Mouse (Mus musculus) left cerebral cortex, postnatal 10 days (tissue): ENCODE results near the gene Olfr1512. TPM values are rescaled to one million over a fixed set of nuclear protein-coding genes. Genes with fewer than 3 reads are reported as not detected.
"Not testable (repeated sequence)": the region's sequence is repeated elsewhere in the genome, so short reads cannot be mapped to it uniquely, and the experiment has no call there.

Experiments used
- DNase-seq, 2 experiments: peaks; one replicate each; pipeline ENCODE4 v3.0.0; 2021 to 2022; ENCODE audit warnings: low spot score in 2 of 2, mixed read lengths in 1 of 2; ENCODE audit errors: extremely low spot score in 1 of 2
- intact Hi-C: fragments of 180-260 bp; cut with DNase I; formaldehyde crosslinking; loops from one replicate; pipeline ENCODE4 v1.15.1; 2025
- total RNA-seq, 2 experiments: library from RNA; stranded (reverse); gene quantifications; 2 replicates each; pipeline ENCODE4 v1.2.3; 2021

Gene Olfr1512
- not detected for total RNA-seq

GRCm38 (mm10) chr14:52379068-52379467 lies at the start of gene Olfr1512:
TSS of gene Olfr1512 (minus strand) at chr14:52379168.
- intact Hi-C loops = loop anchor here (2.0 kb wide), 1 partner anchor 24 kb away; no protein-coding TSS in a partner anchor
- DNase-seq = no peak

- intact Hi-C loops = no loop called here
These were observed 48.7 kb upstream of the Olfr1512 start for GRCm38 (mm10) chr14:52427686-52428085.

GRCm38 (mm10) chr14:52414273-52414672 lies 35.3 kb upstream of the Olfr1512 start, which contains the start of gene Olfr1510:
TSS of gene Olfr1510 (minus strand) at chr14:52414373.
- no peak for DNase-seq
- intact Hi-C loops = loop anchor here (10.0 kb wide), 1 partner anchor 59 kb away; the partner anchor contains the start of gene Olfr1513

More at GRCm38 (mm10) chr14:52427686-52428085, 48.7 kb upstream of the Olfr1512 start:
- DNase-seq = no peak

DNA sequence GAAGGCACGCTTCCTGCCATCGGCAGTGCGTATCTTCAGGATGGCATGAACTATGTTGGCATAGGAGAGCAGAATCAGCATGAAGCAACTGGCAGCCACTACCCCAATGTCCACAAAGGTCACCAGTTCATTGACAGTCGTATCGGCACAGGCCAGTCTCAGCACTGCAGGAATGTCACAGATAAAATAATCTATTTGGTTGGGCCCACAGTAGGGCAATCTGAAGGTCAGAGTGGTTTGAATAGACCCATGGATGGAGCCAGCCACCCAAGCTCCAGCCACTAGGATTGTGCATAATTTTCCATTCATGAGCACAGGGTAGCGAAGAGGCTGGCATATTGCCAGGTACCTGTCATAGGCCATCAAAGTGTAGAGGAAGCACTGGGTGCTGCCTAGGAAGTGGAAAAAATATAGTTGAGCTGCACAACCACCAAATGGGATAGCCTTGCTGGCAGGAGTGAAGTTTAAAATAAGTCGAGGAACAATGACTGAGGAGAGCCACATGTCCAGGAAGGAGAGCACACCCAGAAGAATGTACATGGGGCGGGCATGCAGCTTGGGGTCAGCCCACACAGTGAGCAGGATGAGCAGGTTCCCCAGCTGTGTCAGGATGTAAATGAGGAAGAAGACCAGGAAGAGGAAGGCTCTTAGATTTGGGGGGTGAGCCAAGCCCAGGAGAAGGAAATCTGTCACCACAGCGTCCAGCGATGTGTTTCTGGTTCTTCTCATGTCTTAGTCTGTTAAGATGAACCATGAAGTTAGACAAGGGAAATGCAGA lies 31.4 kb upstream of the Olfr1512 start:
- intact Hi-C loops = loop anchor here (10.0 kb wide), 1 partner anchor 56 kb away; the partner anchor contains the start of gene Olfr1513
- not testable (repeated sequence) for DNase-seq

DNA sequence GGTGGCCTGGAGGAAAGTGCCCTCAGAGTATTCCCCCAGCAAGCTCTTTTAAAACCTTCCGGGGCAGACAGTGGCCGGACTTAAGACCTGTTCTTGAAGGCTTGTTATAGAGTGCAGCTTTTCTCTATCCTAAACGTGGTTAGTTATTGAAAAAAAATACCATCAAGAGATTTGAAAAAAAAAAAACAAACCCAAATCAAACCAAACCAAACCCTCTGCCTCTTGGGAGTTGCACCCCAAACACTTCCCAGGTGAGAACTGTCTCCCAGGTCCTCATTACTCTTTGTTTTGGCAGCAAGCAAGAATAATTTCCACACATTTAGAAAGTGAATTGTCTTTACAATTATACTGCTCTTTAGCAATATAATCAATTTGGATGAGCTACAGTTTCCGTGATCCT lies 18.3 kb upstream of the Olfr1512 start, which contains the start of gene Olfr1511:
Gene Olfr1511 (minus strand): TSS at position 101 of the 400 bp plus-strand sequence.
- intact Hi-C loops = no loop called here
- no peak for DNase-seq

DNA sequence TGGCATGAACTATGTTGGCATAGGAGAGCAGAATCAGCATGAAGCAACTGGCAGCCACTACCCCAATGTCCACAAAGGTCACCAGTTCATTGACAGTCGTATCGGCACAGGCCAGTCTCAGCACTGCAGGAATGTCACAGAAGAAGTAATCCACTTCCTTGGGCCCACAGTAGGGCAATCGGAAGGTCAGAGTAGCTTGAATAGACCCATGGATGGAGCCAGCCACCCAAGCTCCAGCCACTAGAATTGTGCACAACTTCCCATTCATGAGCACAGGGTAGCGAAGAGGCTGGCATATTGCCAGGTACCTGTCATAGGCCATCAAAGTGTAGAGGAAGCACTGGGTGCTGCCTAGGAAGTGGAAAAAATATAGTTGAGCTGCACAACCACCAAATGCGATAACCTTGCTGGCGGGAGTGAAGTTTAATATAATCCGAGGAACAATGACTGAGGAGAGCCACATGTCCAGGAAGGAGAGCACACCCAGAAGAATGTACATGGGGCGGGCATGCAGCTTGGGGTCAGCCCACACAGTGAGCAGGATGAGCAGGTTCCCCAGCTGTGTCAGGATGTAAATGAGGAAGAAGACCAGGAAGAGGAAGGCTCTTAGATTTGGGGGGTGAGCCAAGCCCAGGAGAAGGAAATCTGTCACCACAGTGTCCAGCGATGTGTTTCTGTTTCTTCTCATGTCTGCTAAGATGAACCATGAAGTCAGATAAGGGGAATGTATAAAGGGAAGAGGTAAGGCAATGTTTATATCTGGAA lies 11.3 kb upstream of the Olfr1512 start:
- intact Hi-C loops, DNase-seq: not testable (repeated sequence)

- intact Hi-C loops = no loop called here
- no peak for DNase-seq
These were observed 10.2 kb downstream of the Olfr1512 start for GRCm38 (mm10) chr14:52368741-52369140.

- no peak for DNase-seq
- intact Hi-C loops = loop anchor here (10.0 kb wide), 1 partner anchor 58 kb away; the partner anchor contains the start of gene Olfr1510
These were observed 22.7 kb downstream of the Olfr1512 start, which contains the start of gene Olfr1513 for GRCm38 (mm10) chr14:52356308-52356707. TSS of gene Olfr1513 (minus strand) at chr14:52356408.

DNA sequence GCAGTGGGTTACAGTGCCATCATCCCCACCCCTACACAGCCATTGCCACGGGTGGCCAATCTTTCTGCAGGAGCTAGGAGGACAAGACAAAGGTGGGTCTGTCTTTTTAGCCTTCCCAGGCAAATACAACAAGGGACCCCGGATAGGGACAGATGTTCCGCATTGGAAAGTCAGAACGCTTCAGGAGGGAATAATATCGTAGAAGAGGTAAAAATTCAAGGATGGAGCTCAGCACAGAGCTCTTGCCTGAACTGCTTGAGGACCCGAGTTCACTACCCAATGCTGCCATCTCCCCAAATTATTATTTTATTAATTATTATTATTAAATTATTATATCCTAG lies 39.5 kb downstream of the Olfr1512 start:
- no peak for DNase-seq
- intact Hi-C loops = loop anchor here (2.0 kb wide), 2 partner anchors 35 to 45 kb away; partner anchors contain the start of gene Mettl3

DNA sequence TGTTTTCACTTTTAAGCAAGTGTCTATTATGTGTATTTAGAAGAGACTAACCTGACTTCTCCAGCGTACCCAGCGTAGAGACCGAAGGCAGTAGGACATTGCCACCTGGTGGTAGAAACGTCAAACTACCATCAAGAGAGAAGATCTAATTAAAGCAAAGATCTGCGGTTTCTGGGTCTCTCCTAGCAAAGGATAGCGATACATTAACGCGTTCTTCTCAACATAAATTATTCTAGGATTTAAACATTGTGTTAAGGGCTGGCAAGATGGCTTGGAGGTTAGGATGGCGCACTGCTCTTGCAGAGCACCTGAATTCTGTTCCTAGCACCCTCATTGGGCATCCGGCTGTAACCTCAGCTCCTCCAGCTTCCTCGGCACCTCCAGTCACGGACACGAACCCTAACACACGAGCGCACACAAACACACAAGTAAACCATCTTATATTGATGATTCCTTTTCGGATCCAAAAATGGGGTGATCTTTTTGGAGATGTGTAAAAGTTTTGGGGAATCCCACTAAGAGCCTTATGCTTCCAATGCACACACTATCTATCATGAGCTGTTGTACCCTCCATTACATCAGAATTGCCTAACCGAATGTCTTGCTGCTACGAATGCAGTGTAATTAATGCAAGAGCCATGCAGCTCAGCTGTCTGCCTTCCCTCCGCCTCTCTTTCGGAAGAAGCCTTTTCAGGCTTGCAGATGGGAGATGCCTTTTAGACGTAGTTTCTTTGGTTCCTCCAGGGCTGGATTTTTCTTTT lies 40.0 kb downstream of the Olfr1512 start:
- peak; percentile 51 to 85 for DNase-seq
- intact Hi-C loops = loop anchor here (2.0 kb wide), 2 partner anchors 34 to 44 kb away; partner anchors contain the start of gene Mettl3

GRCm38 (mm10) chr14:52332171-52332570 lies 46.8 kb downstream of the Olfr1512 start:
- no peak for DNase-seq

GRCm38 (mm10) chr14:52331069-52331750 lies 47.8 kb downstream of the Olfr1512 start:
- intact Hi-C loops = no loop called here
- no peak for DNase-seq

More at GRCm38 (mm10) chr14:52332171-52332570, 46.8 kb downstream of the Olfr1512 start:
- intact Hi-C loops = no loop called here

DNA sequence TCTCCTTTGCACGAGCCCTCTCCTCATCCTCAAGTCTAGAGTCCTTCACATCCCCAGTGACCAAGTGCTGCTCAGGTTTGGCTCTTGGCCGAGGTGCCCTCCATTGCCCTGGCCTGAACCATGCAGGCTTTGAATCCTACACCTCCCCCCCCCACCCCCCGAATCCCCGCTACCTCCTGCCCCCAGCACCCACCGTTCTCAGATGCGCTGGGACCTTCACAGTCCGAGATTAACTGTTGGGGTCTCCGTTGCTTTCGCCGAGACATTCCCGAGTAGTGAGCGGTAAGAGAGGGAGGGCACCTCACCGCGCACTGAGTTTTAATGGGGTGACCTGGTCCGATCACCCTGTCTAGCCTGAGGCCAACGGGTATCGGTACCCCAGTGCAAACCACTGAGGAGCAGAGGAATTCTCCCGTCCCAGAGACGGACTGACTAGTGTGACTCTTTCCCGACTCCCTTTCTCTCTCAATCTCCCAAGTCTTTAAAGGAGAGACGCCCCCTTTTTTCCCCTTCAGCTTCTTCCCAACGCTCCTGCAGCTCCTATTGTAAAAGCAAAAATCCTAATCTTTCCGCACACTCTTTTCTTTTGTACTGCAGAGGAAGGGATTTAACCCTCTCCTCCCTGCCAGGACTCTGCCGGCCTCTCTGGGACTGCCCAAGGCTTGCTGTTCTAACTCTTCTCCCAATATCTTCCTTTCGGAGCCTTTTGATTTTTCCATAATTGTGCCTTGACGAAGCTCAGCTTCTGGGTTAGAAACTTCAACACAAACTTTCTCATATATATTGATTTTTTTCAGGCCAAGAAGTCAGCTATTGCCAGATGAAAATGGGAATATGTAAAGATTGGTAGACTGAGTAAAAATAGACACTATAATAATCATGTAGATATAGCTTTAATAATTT lies 50.8 kb downstream of the Olfr1512 start, which contains the start of gene Sall2:
Gene Sall2 (minus strand): TSS at position 853 of the 903 bp plus-strand sequence.
- intact Hi-C loops = no loop called here
- DNase-seq = no peak

DNA sequence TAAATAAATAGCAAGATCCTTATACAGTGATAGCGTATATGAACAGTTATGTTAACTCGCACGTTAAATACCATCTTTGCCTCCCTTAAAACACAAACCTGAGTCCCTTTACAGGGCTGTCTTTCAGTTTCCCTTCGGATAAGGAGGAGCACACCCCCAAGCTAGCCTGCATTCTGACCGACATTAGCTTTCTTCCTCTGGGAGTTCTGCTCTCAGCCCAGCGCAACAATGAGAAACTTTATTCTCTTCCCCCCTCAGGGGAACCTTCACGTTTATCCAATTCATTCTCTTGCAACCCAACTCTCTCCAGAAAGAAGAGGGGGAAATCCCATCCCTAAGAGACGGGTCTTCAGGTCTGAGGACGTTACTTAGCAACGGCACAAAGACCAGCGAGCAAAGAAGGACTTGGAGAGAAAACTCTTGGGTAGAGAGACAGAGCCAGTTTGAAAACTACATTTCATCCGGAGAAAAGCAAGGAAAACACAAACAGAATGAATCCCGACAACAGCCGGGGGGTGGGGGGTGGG lies 51.5 kb downstream of the Olfr1512 start:
- intact Hi-C loops = no loop called here
- DNase-seq = no peak

GRCm38 (mm10) chr14:52325890-52326289 lies 53.1 kb downstream of the Olfr1512 start:
- DNase-seq = no peak
- intact Hi-C loops = no loop called here
